Mouse (Mus musculus) gastrocnemius, postnatal 36 days (tissue): Measurements from ENCODE around the gene Pi4kb. TPM values are rescaled to one million over a fixed set of nuclear protein-coding genes. Genes with fewer than 3 reads are reported as not detected.
A peak's percentile ranks its signal among the peaks of the same experiment; 100 is the strongest.

Source experiments
- DNase-seq, 2 experiments: peaks; one replicate each; pipeline ENCODE4 v3.0.0; 2022
- intact Hi-C: fragments of 180-260 bp; cut with DNase I; formaldehyde crosslinking; loops from one replicate; pipeline ENCODE4 v1.15.1; 2025
- total RNA-seq, 2 experiments: library from RNA; stranded (reverse); gene quantifications; 2 replicates each; pipeline ENCODE4 v1.2.3; 2021

The Pi4kb gene
- total RNA-seq, 2 experiments from 2014 or later: 18.6 to 19.6 TPM

- intact Hi-C loops: no loop called here
- no peak for DNase-seq
Observed at GRCm38 (mm10) chr3:94953384-94953763, 21.2 kb upstream of the Pi4kb start.

- DNase-seq: peak; percentile 79 to 83
- intact Hi-C loops: no loop called here
Observed at GRCm38 (mm10) chr3:94953764-94954616, 20.5 kb upstream of the Pi4kb start, which contains the start of gene Rfx5. TSS of gene Rfx5 (plus strand) at chr3:94954075.

DNA sequence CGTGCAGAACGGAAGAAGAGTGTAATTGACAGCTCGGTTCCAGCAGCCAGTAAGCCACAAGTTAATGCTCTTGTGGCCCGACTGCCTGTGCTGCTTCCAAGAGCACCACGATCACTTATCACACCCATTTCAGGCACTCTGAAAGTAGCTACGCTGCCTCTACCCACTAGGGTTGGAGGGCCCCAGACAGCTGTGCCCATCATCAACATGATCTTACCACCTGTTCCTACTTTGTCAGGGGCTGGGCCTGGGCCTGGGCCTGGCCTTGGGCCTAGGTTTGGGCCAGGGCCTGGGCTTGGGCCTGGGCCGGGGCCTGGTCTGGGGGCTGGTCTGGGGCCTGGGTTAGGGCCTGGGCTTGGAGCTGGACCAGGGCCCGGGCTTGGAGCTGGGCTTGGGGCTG is 16.2 kb upstream of the Pi4kb start:
- no peak for DNase-seq
- intact Hi-C loops: no loop called here

DNA sequence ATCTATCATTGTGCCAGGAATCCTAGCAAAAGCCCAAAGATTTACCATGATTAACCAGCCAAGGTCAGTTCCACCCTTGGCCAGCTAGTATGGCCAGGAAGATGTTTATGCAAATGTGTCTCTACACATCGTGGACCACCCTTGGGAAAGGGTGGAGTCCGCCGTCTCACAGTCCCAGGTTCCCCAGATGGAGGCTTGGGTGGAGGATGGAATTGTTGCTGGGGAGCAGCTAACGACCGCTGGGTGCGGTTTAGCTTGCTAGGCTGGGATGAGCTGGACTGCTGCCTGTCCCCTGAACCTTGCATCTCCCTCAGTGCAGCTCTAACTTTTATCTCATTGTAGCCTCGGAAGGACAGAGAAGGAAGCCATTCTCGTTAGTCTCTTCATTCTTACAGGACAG is 14.7 kb upstream of the Pi4kb start:
- intact Hi-C loops: no loop called here
- DNase-seq: no peak

DNA sequence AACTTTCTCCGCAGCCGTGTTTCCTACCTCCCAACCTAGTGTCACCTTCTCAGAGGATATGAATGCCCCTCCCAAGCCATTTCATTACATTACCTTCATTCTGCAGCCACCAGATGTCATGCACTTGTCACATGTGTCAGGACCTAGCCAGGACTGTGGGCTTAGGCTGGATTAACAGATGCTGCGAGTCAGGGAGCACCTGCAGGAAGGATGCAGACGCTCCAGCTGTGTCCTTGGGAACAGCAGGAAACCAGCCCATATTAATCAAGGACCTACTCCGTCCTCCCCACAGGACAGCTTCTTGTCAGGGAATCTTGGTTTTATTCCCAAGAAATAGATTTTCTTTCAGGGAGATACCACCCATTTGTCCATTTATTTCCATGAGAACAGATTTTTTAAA is 14.2 kb upstream of the Pi4kb start:
- intact Hi-C loops: no loop called here
- DNase-seq: no peak

GRCm38 (mm10) chr3:94964989-94965388 is 9.5 kb upstream of the Pi4kb start:
- intact Hi-C loops: no loop called here
- no peak for DNase-seq

GRCm38 (mm10) chr3:94965878-94966277 is 8.7 kb upstream of the Pi4kb start:
- intact Hi-C loops: loop anchor here (1.0 kb wide), 1 partner anchor 29 kb away; no protein-coding TSS in a partner anchor
- no peak for DNase-seq

- no peak for DNase-seq
- intact Hi-C loops: no loop called here
Observed at GRCm38 (mm10) chr3:94972552-94972951, 2.0 kb upstream of the Pi4kb start.

DNA sequence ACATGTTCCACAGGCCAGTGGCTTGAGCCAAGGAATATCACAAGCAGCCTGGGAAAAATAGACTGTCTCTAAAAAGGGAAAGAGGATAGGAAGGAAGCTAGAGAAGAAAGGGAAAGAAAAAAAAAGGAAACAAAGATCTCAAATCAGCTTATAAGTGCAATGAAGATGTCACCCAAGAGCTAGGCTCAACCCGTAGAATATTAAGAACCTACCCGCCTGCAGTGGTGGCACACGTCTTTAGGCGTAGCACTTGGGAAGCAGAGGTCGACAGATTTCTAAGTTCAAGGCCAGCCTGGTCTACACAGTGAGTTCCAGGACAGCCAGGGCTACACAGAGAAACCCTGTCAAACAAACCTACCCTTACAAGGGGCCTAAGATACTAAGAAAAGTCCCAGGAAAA is 911 bp upstream of the Pi4kb start:
- intact Hi-C loops: no loop called here
- no peak for DNase-seq

- no peak for DNase-seq
- intact Hi-C loops: no loop called here
Observed at GRCm38 (mm10) chr3:94974026-94974527, 454 bp upstream of the Pi4kb start.

DNA sequence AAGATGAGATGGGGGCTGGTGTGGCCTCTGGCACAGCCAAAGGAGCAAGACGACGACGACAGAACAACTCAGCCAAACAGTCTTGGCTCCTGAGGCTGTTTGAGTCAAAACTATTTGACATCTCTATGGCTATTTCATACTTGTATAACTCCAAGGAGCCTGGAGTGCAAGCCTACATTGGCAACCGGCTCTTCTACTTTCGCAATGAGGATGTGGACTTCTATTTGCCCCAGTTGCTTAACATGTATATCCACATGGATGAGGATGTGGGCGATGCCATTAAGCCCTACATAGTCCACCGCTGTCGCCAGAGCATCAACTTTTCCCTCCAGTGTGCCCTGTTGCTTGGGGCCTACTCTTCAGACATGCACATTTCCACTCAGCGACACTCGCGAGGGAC is 9.8 kb downstream of the Pi4kb start:
- intact Hi-C loops: no loop called here

GRCm38 (mm10) chr3:94985513-94985912 is 11.0 kb downstream of the Pi4kb start:
- intact Hi-C loops: no loop called here
- DNase-seq: no peak

More for the DNA sequence above, 9.8 kb downstream of the Pi4kb start:
- DNase-seq: no peak

GRCm38 (mm10) chr3:94987578-94987977 is 13.0 kb downstream of the Pi4kb start:
- intact Hi-C loops: no loop called here
- peak; percentile 41 to 64 for DNase-seq

DNA sequence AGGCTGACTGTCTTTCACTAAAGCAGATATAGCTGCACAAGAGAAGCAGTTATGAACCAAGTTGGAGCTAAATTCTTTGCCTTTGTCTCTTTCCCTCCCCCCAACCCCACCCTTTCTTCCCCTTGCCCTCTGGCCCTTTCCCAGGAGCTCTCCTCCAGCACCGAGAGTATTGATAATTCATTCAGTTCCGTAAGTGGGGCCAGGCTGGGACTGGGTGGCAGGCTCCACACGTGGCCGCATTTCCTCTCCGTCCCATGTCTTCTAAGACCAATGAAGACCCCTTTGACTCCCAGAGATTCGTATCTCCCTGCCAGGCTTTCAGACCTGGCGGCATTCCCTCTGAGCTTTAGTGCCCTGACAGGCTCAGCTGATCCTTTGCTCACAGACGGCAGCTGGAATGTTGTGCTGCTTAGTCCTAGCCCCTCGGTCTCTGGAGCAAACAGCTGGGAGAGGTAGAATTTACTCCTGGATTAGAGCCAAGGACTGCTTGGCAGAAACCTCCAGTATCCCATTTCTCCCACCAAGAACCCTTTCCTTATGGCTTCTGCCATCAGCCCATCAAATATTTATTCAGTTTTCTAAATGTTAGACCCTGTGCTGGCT is 14.7 kb downstream of the Pi4kb start:
- peak in 1 of 2 experiments; percentile 29 for DNase-seq
- intact Hi-C loops: no loop called here

DNA sequence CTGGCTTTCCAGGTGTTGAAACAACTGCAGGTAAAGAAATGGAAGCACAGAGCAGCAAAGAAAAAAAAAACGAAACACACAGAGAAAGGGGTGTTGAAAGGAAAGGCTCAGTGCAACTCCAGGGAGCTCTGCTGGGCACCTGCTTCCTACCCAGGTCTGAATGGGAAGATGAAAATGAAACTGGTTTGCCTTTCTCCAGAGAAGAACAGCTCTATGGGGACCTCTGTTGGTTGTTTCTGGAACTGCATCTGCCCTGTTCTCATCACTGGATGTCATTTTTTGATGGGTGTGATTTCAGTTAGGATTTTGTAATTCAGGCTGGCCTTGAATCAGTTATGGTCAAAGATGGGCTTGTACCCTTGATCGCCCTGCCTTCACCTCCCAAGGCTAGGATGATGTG is 22.4 kb downstream of the Pi4kb start:
- intact Hi-C loops: loop anchor here (1.0 to 10.0 kb wide), 2 partner anchors 50 to 112 kb away; partner anchors contain the start of gene Psmb4

GRCm38 (mm10) chr3:95002569-95002968 is 28.0 kb downstream of the Pi4kb start:
- DNase-seq: no peak
- intact Hi-C loops: no loop called here

More for the DNA sequence above, 22.4 kb downstream of the Pi4kb start:
- DNase-seq: peak in 1 of 2 experiments; percentile 73

GRCm38 (mm10) chr3:95003273-95003672 is 28.7 kb downstream of the Pi4kb start:
- no peak for DNase-seq
- intact Hi-C loops: no loop called here

DNA sequence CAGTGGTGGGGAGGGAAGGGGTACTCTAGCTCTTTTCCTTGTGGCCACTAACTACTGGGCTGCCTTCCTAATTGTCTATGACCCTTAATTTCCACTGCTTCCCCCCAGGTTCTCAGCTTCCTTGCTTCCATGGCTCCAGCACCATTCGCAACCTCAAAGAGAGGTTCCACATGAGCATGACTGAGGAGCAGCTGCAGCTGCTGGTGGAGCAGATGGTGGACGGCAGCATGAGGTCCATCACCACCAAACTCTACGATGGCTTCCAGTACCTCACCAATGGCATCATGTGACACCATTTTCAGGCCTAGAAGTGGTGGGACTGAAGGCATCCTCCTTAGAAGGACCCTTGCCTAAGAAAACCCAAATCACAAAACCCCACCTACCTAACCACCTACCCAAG is 31.1 kb downstream of the Pi4kb start:
- DNase-seq: no peak
- intact Hi-C loops: no loop called here

DNA sequence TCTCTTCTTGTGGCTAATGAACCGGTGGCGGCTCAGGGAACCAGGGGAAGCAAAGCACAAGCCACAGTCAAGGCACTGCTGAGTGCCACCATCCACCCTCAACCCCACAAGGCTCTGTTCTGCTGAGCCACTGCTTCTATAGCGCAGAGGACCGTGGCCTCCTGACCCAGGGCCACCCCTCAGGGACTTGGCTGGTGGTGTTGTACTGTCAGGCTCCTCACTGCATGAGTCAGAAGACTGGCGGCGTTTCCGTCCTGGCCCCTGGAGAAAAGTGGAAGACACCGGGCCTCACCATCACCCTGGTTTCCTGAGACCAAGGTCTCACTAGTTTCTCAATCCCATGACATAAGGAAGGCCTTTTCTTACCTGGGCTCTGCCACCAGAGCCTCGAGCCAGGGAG is 33.2 kb downstream of the Pi4kb start:
- intact Hi-C loops: no loop called here
- DNase-seq: no peak

- DNase-seq: no peak
- intact Hi-C loops: no loop called here
Observed at GRCm38 (mm10) chr3:95010396-95010795, 35.9 kb downstream of the Pi4kb start.

- intact Hi-C loops: no loop called here
- DNase-seq: no peak
Observed at GRCm38 (mm10) chr3:95012982-95013381, 38.5 kb downstream of the Pi4kb start.
